Mouse (Mus musculus) CD4-positive, CD25-positive, alpha-beta regulatory T cell, adult 4 months (primary cell): ENCODE results near the gene Zfp263. TPM values are rescaled to one million over a fixed set of nuclear protein-coding genes. Genes with fewer than 3 reads are reported as not detected.

Source experiments
- polyA plus RNA-seq, 2 experiments: library from polyadenylated mRNA; unstranded; fragments of 100-300 nt; shearing (Covaris generic); gene quantifications; one replicate each; pipeline ENCODE4 v1.2.1; 2017

Zfp263 gene
- polyA plus RNA-seq, 2 experiments from 2014 or later = 89.9 to 185 TPM

Other genes with a start within 250 kb of the Zfp263 start
- under 1 TPM in 1 of 2 experiments, not detected in 1; 0.12 TPM for gene Olfr161, start 153.1 kb upstream of the Zfp263 start, polyA plus RNA-seq
- under 1 TPM in 1 of 2 experiments, not detected in 1; 0.41 TPM for gene Mefv, start 26.0 kb upstream of the Zfp263 start, polyA plus RNA-seq
- gene Olfr15, start 86.8 kb downstream of the Zfp263 start, polyA plus RNA-seq = under 1 TPM in 1 of 2 experiments, not detected in 1; 0.28 TPM
- gene Zfp174, start 103.2 kb downstream of the Zfp263 start, polyA plus RNA-seq = under 1 TPM; 0.58 to 0.67 TPM
- gene Naa60, start 128.3 kb downstream of the Zfp263 start, polyA plus RNA-seq = 100 to 1,000 TPM; 103 to 155 TPM
- gene Zfp597, start 140.5 kb downstream of the Zfp263 start, polyA plus RNA-seq = 10 to 100 TPM; 10.4 to 14.0 TPM
- 1 to 10 TPM; 1.3 to 6.8 TPM for gene Gm20695, start 140.6 kb downstream of the Zfp263 start, polyA plus RNA-seq
- gene 1700037C18Rik, start 164.6 kb downstream of the Zfp263 start, polyA plus RNA-seq = 10 to 100 TPM; 10.3 to 11.6 TPM
- 10 to 100 TPM; 32.5 to 39.8 TPM for gene Cluap1, start 164.7 kb downstream of the Zfp263 start, polyA plus RNA-seq
- 10 to 100 TPM; 56.1 to 73.3 TPM for gene Nlrc3, start 232.5 kb downstream of the Zfp263 start, polyA plus RNA-seq